Comparison of ENCODE assay signal across 8 mouse cellular contexts in the genomic region with DNA sequence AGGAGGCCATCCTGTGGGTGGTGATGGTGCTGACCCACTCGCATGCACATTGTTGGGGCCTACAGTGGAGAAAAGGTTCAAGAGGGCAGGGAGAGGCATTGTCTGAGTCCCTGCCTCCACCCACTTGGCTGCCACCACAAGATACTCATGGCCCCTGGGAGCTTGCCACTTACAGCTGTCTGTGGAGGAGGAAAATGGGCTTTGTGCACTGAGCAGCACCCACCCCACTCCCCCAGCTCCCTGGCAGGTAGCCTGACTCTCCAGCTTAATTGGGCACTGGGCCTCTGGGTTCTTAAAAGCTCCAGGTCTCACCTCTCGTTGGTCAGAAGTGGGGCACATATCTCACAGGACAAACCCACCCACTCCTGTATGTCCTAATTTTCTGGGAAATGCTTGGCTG. TPM values are rescaled to one million over a fixed set of nuclear protein-coding genes. Genes with fewer than 3 reads are reported as not detected.
DNase-seq lines count a peak whose midpoint lies in the region; ATAC-seq and TF ChIP-seq lines count a peak whose summit lies in the region.

No protein-coding gene starts in this region.

- ATAC-seq in embryonic facial prominence, embryonic 13.5 days (ENCODE audit: insufficient number of reproducible peaks, insufficient read depth, low FRiP score, low TSS enrichment, low read depth), result no peak

- DNase-seq in kidney, postnatal 10 days, result peak; percentile 30
- DNase-seq in kidney, adult 2 months, result no peak
- DNase-seq in left cerebral cortex, adult 11 months (ENCODE audit: low spot score), result peak; percentile 40
- peak; percentile 67 to 71 for DNase-seq in right cerebral cortex, postnatal 10 days (ENCODE audit: low spot score in 2 of 2)
- DNase-seq in adrenal gland, adult (ENCODE audit: inconsistent age in 2 of 2, low spot score in 1 of 2), result no peak
- no peak for DNase-seq in gastrocnemius, adult 8-10 months (ENCODE audit: low spot score in 2 of 2)
- no peak for DNase-seq in liver

- H3K36me3 ChIP-seq in kidney, adult 2 months (ENCODE audit: control insufficient read depth, insufficient read depth, low read length), result no peaks in the 10 kb centered on the region
- H3K36me3 ChIP-seq in embryonic facial prominence, embryonic 13.5 days, result peaks cover 63% of the 10 kb centered on the region

- TF ChIP-seq CTCF in kidney, adult 2 months (conservative IDR thresholded peaks at IDR 0.05; ENCODE audit: insufficient read depth, insufficient read length, low read depth, low read length), result no peak

- no peak overlapping the region for H3K4me2 ChIP-seq in embryonic facial prominence, embryonic 13.5 days

- no peaks in the 10 kb centered on the region for H3K4me1 ChIP-seq in kidney, adult 2 months (ENCODE audit: control insufficient read depth, insufficient read depth, low read length)
- H3K4me1 ChIP-seq in embryonic facial prominence, embryonic 13.5 days, result peaks cover 34% of the 10 kb centered on the region

- WGBS in kidney, adult 2 months, result 62% methylated on average over 2 of the region's 2 CpGs
- WGBS in embryonic facial prominence, embryonic 13.5 days, result 73% methylated on average over 2 of the region's 2 CpGs

- no peaks in the 10 kb centered on the region for H3K9me3 ChIP-seq in embryonic facial prominence, embryonic 13.5 days

- TF ChIP-seq POLR2A in kidney, adult 2 months (IDR thresholded peaks at IDR 0.05; ENCODE audit: low read depth, low read length), result no peak

- H3K9ac ChIP-seq in embryonic facial prominence, embryonic 13.5 days, result peak overlapping the region; percentile 36; the same call in 1 of the 2 replicates

- H3K27ac ChIP-seq in kidney, adult 2 months (ENCODE audit: insufficient read depth, low read depth, low read length), result no peak overlapping the region
- peak overlapping the region; percentile 92 for H3K27ac ChIP-seq in embryonic facial prominence, embryonic 13.5 days

- H3K4me3 ChIP-seq in kidney, adult 2 months (ENCODE audit: insufficient read depth, low read depth, low read length), result no peak overlapping the region
- no peak overlapping the region for H3K4me3 ChIP-seq in embryonic facial prominence, embryonic 13.5 days

- no peaks in the 10 kb centered on the region for H3K27me3 ChIP-seq in kidney, adult 2 months (replicated peaks; ENCODE audit: control insufficient read depth, insufficient read depth, low read length)
- H3K27me3 ChIP-seq in embryonic facial prominence, embryonic 13.5 days, result no peaks in the 10 kb centered on the region

RNA-seq across cellular contexts. Expression of gene Orm1, which starts 54.3 kb away (rescaled TPM):
- 7.1 and 8.9 TPM in 2 replicates for polyA plus RNA-seq in kidney, adult 2 months (2012; rRNA removed)
- polyA plus RNA-seq in embryonic facial prominence, embryonic 13.5 days (2015; fragmentation: Nextera tagmentation; extraction: Ambion mirVana), result not detected in 2 replicates
- 1 to 10 TPM in 3 of 4 experiments, not detected in 1; 1.8 to 4.2 (median 2.1) TPM for total RNA-seq in gastrocnemius, adult 8-10 months (2022)

Comparison
In these comparisons a context has a peak if more than half of its experiments do, and no peak if none do; other contexts are left out.
1. DNase-seq: peak in kidney, postnatal 10 days (single experiment), left cerebral cortex, adult 11 months (single experiment) and right cerebral cortex, postnatal 10 days (2 of 2); none in kidney, adult 2 months (single experiment), adrenal gland, adult (0 of 2), gastrocnemius, adult 8-10 months (0 of 2) and liver (single experiment).